Mouse (Mus musculus): ENCODE results near the gene Acer1.

DNA sequence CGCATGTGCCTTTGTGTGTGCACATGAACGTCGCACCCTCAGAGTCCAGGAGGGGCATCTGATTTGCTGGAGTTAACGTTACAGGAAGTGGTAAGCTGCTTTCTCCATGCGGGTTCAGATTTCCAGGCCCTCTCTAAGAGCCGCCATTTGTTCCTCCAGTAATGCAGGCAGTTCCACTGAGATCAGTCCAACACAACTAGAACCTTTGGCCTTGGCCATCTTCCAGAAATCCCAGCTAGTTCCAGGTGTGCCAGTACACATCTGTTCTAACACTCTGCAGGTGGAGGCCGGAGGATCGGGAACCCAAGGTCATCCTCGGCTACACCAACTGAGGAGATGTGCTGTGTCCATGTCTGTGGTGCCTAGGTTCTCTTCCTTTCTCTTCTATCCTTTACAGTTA lies 3.0 kb upstream of the Acer1 start:
- TF ChIP-seq GATA1 (IDR thresholded peaks at IDR 0.05; ENCODE audit: borderline replicate concordance, low read length) (no peak), FLI1 (IDR thresholded peaks at IDR 0.05; ENCODE audit: low read length) (no peak)

Measured in megakaryocyte, embryonic 14.5 days (primary cell).